Mouse (Mus musculus) urinary bladder, postnatal 14 days (tissue): Measurements from ENCODE around the gene Ppp1r12c.
A peak's percentile ranks its signal among the peaks of the same experiment; 100 is the strongest.
"Not testable (repeated sequence)": the region's sequence is repeated elsewhere in the genome, so short reads cannot be mapped to it uniquely, and the experiment has no call there.

Experiments
- DNase-seq: peaks from one replicate; pipeline ENCODE4 v3.0.0; 2021; ENCODE audit warnings: low spot score

Gene Ppp1r12c

GRCm38 (mm10) chr7:4501558-4502397 lies at the start of gene Ppp1r12c:
Gene Ppp1r12c, minus strand, starts transcription at chr7:4501680.
- peak; percentile 96 for DNase-seq

GRCm38 (mm10) chr7:4547221-4547641 lies 45.8 kb upstream of the Ppp1r12c start, which contains the start of gene Syt5:
Gene Syt5, minus strand, starts transcription at chr7:4547541.
- DNase-seq: no peak

- DNase-seq: no peak
These were observed 45.2 kb upstream of the Ppp1r12c start for GRCm38 (mm10) chr7:4546591-4547131.

GRCm38 (mm10) chr7:4546050-4546449 lies 44.6 kb upstream of the Ppp1r12c start:
- DNase-seq: no peak

GRCm38 (mm10) chr7:4542013-4542412 lies 40.5 kb upstream of the Ppp1r12c start:
- no peak for DNase-seq

GRCm38 (mm10) chr7:4541344-4541743 lies 39.9 kb upstream of the Ppp1r12c start:
- no peak for DNase-seq

- DNase-seq: no peak
These were observed 37.5 kb upstream of the Ppp1r12c start for GRCm38 (mm10) chr7:4539019-4539418.

- DNase-seq: no peak
These were observed 35.7 kb upstream of the Ppp1r12c start for GRCm38 (mm10) chr7:4537181-4537580.

GRCm38 (mm10) chr7:4536369-4536768 lies 34.9 kb upstream of the Ppp1r12c start:
- DNase-seq: no peak

- DNase-seq: peak; percentile 77
These were observed 30.7 kb upstream of the Ppp1r12c start, which contains the start of gene Dnaaf3 for GRCm38 (mm10) chr7:4532005-4532729. Gene Dnaaf3, minus strand, starts transcription at chr7:4532453.

- not testable (repeated sequence) for DNase-seq
These were observed 28.7 kb upstream of the Ppp1r12c start for GRCm38 (mm10) chr7:4530166-4530565.

- DNase-seq: no peak
These were observed 25.8 kb upstream of the Ppp1r12c start for GRCm38 (mm10) chr7:4527302-4527689.

- DNase-seq: peak; percentile 79
These were observed 25.1 kb upstream of the Ppp1r12c start for GRCm38 (mm10) chr7:4526341-4527301.

GRCm38 (mm10) chr7:4524212-4524922 lies 22.9 kb upstream of the Ppp1r12c start, which contains the start of gene Tnni3:
Gene Tnni3, minus strand, starts transcription at chr7:4524229.
- DNase-seq: peak; percentile 39

- DNase-seq: no peak
These were observed 22.0 kb upstream of the Ppp1r12c start for GRCm38 (mm10) chr7:4523205-4524130.

GRCm38 (mm10) chr7:4522292-4522691 lies 20.8 kb upstream of the Ppp1r12c start:
- DNase-seq: no peak

- DNase-seq: no peak
These were observed 19.9 kb upstream of the Ppp1r12c start for GRCm38 (mm10) chr7:4521231-4522003.

- DNase-seq: no peak
These were observed 17.0 kb upstream of the Ppp1r12c start for GRCm38 (mm10) chr7:4518487-4518886.
